ENCODE assay signal across 18 mouse cellular contexts in the genomic region with DNA sequence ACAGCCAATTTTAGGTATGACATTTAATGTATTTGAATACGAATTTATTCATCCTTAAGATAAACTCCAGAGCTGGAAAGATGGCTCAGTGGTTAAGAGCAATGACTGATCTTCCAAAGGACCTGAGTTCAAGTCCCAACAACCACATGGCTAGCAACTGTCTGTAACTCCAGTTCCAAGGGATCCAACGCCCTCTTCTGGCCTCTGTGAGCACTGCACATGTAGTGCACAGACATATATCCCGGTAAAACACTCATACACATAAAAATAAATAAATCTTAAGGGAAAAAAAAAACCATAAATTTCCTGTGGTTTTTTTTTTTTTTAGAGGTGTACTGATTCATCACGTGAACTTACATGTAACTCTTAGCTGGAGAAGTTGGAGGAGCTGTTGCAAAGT. TPM values are rescaled to one million over a fixed set of nuclear protein-coding genes. Genes with fewer than 3 reads are reported as not detected.
DNase-seq lines count a peak whose midpoint lies in the region; ATAC-seq and TF ChIP-seq lines count a peak whose summit lies in the region.
"Had no signal": no experiment of that assay in that cellular context is flagged by ENCODE, and none has a peak within 500 bp of the region (broad histone marks: within the 10 kb centered on the region; RNA-seq: fewer than 3 reads in every experiment).

No protein-coding gene starts in this region.

- no peak for TF ChIP-seq POLR2A in brain, embryonic 14.5 days (IDR thresholded peaks at IDR 0.05; ENCODE audit: borderline replicate concordance, extremely low read depth, insufficient read depth, insufficient read length, poor library complexity, severe bottlenecking)

- ATAC-seq in CD4-positive, CD25-positive, alpha-beta regulatory T cell, adult 4 months: no peak
- ATAC-seq: inflammation-experienced regulatory T-cells, adult 6 months had no signal

- TF ChIP-seq CTCF in layer of hippocampus, adult 2 months (conservative IDR thresholded peaks at IDR 0.05): peak; percentile 58
- peak; percentile 16; the same call in 1 of the 2 replicates for TF ChIP-seq CTCF in brain, embryonic 14.5 days (IDR thresholded peaks at IDR 0.05; ENCODE audit: borderline replicate concordance, extremely low read depth, insufficient read depth, insufficient read length)

- DNase-seq in CD4-positive, CD25-positive, alpha-beta regulatory T cell, adult 2 months (ENCODE audit: low read depth, low spot score): peak; percentile 9
- DNase-seq in layer of hippocampus, adult 2 months (ENCODE audit: low spot score in 2 of 2): no peak
- no peak for DNase-seq in layer of hippocampus, postnatal 25 days (ENCODE audit: extremely low spot score in 1 of 2, low spot score in 1 of 2)
- peak; percentile 14 for DNase-seq in A20 (ENCODE audit: low read depth, low spot score)
- no peak for DNase-seq in brain, embryonic 14.5 days (ENCODE audit: low read depth)
- no peak for DNase-seq in urinary bladder, postnatal 10 days (ENCODE audit: low spot score)
- DNase-seq in embryo, embryonic 10 days (ENCODE audit: low spot score): no peak
- DNase-seq: cerebellum, adult 11-12 months; liver, embryonic 13.5 days had no signal

- no peak overlapping the region for H3K27ac ChIP-seq in layer of hippocampus, adult 2 months
- H3K27ac ChIP-seq: liver, embryonic 13.5 days had no signal

- H3K4me3 ChIP-seq in layer of hippocampus, adult 2 months: no peak overlapping the region
- H3K4me3 ChIP-seq: liver, embryonic 13.5 days; megakaryocyte, embryonic 14.5 days had no signal

RNA-seq across cellular contexts. Expression of gene Bdkrb1, which starts 34.7 kb away (rescaled TPM):
- 1 to 10 TPM; 3.1 to 3.5 TPM for polyA plus RNA-seq in CD4-positive, CD25-positive, alpha-beta regulatory T cell, adult 4 months (2017; shearing (Covaris generic))
- total RNA-seq in layer of hippocampus, adult 2 months (2021): not detected
- total RNA-seq in layer of hippocampus, postnatal 25 days (2021): under 1 TPM in 1 of 2 experiments, not detected in 1; 0.35 TPM
- polyA plus RNA-seq in brain, embryonic 14.5 days (2012; rRNA removed): 0.12 TPM in 1 of 2 replicates, not detected in the other
- total RNA-seq: adrenal gland, postnatal 4 days; granulocyte monocyte progenitor cell, adult 5-6 weeks; left cerebral cortex, adult 8-10 months; neutrophil, adult 5-6 weeks had no signal
- polyA plus RNA-seq: frontal cortex, adult 2 months; heart, postnatal 0 days had no signal

RNA-seq across cellular contexts. Expression of gene Gskip, which starts 47.1 kb away (rescaled TPM):
- 10 to 100 TPM; 38.3 to 38.4 TPM for polyA plus RNA-seq in CD4-positive, CD25-positive, alpha-beta regulatory T cell, adult 4 months (2017; shearing (Covaris generic))
- 10 to 100 TPM; 25.3 to 26.7 TPM for total RNA-seq in layer of hippocampus, adult 2 months (2021)
- 10 to 100 TPM; 23.3 to 27.1 TPM for total RNA-seq in layer of hippocampus, postnatal 25 days (2021)
- polyA plus RNA-seq in brain, embryonic 14.5 days (2012; rRNA removed): 15.9 and 16.2 TPM in 2 replicates

RNA-seq across cellular contexts. Expression of gene Atg2b, which starts 47.5 kb away (rescaled TPM):
- polyA plus RNA-seq in CD4-positive, CD25-positive, alpha-beta regulatory T cell, adult 4 months (2017; shearing (Covaris generic)): 10 to 100 TPM; 10.1 to 14.4 TPM
- 10 to 100 TPM; 44.2 to 47.7 TPM for total RNA-seq in layer of hippocampus, adult 2 months (2021)
- total RNA-seq in layer of hippocampus, postnatal 25 days (2021): 10 to 100 TPM; 41.3 to 42.4 TPM
- 29.1 and 32.3 TPM in 2 replicates for polyA plus RNA-seq in brain, embryonic 14.5 days (2012; rRNA removed)

Comparison
In these comparisons a context has a peak if more than half of its experiments do, and no peak if none do; other contexts are left out.
1. DNase-seq: peak in CD4-positive, CD25-positive, alpha-beta regulatory T cell, adult 2 months (single experiment) and A20 (single experiment); none in layer of hippocampus, adult 2 months (0 of 2), layer of hippocampus, postnatal 25 days (0 of 2), brain, embryonic 14.5 days (single experiment), urinary bladder, postnatal 10 days (single experiment) and embryo, embryonic 10 days (single experiment).